Mouse (Mus musculus) c-Kit-negative CD71-positive TER-119-positive erythroid progenitor cells, embryonic 14.5 days (primary cell): Measurements from ENCODE around the gene G6pd2.

Experiments
- DNase-seq: peaks from one replicate; pipeline ENCODE4 v3.0.0-alpha.2; 2013; ENCODE audit warnings: low read depth, low spot score

The G6pd2 gene

GRCm38 (mm10) chr5:61808516-61808915 lies at the start of gene G6pd2:
G6pd2 (plus strand) TSS chr5:61808816.
- no peak for DNase-seq

DNA sequence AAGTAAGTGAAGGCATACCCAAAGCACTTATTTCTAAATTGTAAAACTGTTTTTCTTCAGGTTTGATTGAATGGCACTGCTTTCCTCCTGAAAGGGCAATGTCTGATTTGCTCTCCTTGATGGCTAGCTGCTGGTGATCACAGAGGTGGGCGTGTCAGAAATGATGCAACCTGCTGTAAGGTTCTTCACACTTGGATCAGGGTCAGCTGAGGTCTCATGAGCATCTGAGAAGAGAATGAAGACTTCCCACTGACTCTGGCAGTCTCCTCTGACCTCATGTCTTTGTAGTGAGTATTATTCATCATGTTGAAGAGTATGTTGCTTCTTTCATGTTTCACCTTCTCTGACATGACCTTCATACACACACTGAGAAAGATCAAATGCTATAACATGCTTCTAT lies 44.4 kb upstream of the G6pd2 start:
- DNase-seq = no peak

DNA sequence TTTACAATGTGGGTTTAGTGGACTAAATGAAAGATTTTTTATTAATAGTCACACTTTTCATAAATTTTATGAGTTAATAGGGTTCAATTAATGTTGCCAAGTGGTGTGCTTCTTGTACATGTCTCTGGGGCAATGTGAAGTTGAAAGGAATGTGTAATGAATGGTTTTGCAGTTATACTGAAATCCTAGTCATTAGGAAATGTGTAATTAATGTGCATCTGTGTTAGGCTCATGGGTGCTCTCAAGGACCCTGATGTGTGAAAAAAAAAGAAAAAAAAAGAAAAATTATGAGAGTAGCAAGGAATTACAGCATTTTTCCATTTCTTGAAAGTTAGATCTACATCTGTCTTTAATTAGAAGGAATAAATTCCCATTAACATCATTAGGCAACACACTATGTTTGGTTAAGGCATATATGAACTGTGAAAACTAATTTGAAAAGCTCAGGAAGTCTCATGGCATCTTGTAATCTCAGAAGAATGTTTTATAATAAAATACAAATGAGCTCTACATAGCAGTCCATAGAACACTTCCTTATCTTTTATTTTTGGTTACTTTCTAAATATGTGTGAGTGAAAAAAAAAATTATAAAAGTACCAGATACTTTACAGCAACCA lies 24.4 kb downstream of the G6pd2 start:
- DNase-seq = no peak

DNA sequence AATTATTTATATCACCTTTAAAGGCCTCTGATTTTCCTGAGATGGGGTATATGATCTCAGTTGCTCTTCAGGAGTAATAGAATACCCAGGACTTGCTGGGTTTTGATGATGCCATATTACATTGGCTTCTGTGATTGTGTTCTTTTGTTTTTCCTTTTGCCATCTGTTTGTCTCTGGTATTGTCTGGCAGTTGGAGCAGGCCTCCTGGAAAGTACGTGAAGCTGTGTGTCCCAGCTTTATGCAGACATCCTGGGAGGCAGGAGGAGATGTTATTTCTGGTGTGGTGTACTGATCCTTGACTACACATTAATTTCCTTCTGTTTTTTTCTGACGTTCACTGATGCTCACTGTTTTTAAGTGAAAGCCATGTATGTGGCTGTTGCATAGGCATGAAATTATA lies 35.3 kb downstream of the G6pd2 start:
- no peak for DNase-seq
